Mouse (Mus musculus) ES-E14 (cell line): ENCODE measurements around the gene Rpl11. TPM values are rescaled to one million over a fixed set of nuclear protein-coding genes. Genes with fewer than 3 reads are reported as not detected.

Experiments used
- DNase-seq: peaks from one replicate; pipeline ENCODE4 v3.0.0-alpha.2; 2013; ENCODE audit warnings: low read depth, low spot score
- H3K27ac ChIP-seq: 2 replicates; pipeline ENCODE4 v1.5.1; 2012; ENCODE audit warnings: low read depth, mild to moderate bottlenecking, low read length, moderate library complexity, mixed read lengths; ENCODE audit not compliant: poor library complexity, insufficient read depth, severe bottlenecking
- H3K36me3 ChIP-seq: 2 replicates; pipeline ENCODE4 v1.6.1; 2012; ENCODE audit warnings: mild to moderate bottlenecking, low read length, moderate library complexity, mixed read lengths; ENCODE audit not compliant: control insufficient read depth, poor library complexity, insufficient read depth, severe bottlenecking
- H3K4me1 ChIP-seq, 2 experiments: fragments of 150-350 bp in 1 of 2; sonication (generic) in 1 of 2; 2 replicates each; pipeline ENCODE4 v1.6.1; 2012; ENCODE audit warnings: low read length in 2 of 2, mild to moderate bottlenecking in 1 of 2, mixed read lengths in 1 of 2; ENCODE audit not compliant: control insufficient read depth in 2 of 2, insufficient read depth in 2 of 2, poor library complexity in 1 of 2
- H3K4me3 ChIP-seq, 2 experiments: fragments of 150-350 bp in 1 of 2; sonication (generic) in 1 of 2; 2 replicates each; pipeline ENCODE4 v1.5.1; 2012; ENCODE audit warnings: low read length in 2 of 2, low read depth in 1 of 2, mild to moderate bottlenecking in 1 of 2, mixed read lengths in 1 of 2; ENCODE audit not compliant: insufficient read depth in 1 of 2, poor library complexity in 1 of 2, severe bottlenecking in 1 of 2
- H3K9ac ChIP-seq: 2 replicates; pipeline ENCODE4 v1.6.1; 2012; ENCODE audit warnings: low read depth, mild to moderate bottlenecking, low read length, mixed read lengths; ENCODE audit not compliant: poor library complexity, insufficient read depth, severe bottlenecking
- H3K9me3 ChIP-seq: fragments of 150-350 bp; sonication (generic); 2 replicates; pipeline ENCODE4 v1.6.1; 2012; ENCODE audit warnings: low read depth, mild to moderate bottlenecking, low read length; ENCODE audit not compliant: control insufficient read depth, insufficient read depth
- CHD2 ChIP-seq: IDR thresholded peaks from 2 replicates; pipeline ENCODE4 v1.6.1; 2014; ENCODE audit warnings: mild to moderate bottlenecking, low read depth, low read length, inconsistent platforms
- HCFC1 ChIP-seq: IDR thresholded peaks from 2 replicates; pipeline ENCODE4 v1.6.1; 2012; ENCODE audit warnings: low read length, inconsistent platforms, borderline replicate concordance; ENCODE audit not compliant: insufficient read depth
- MAFK ChIP-seq: IDR thresholded peaks from 2 replicates; pipeline ENCODE4 v1.6.1; 2014; ENCODE audit warnings: mild to moderate bottlenecking, low read depth, low read length, inconsistent platforms; ENCODE audit not compliant: insufficient read depth
- ZC3H11A ChIP-seq: IDR thresholded peaks from 2 replicates; pipeline ENCODE4 v1.6.1; 2012; ENCODE audit warnings: low read depth, mild to moderate bottlenecking, inconsistent platforms, low read length, borderline replicate concordance
- ZNF384 ChIP-seq: IDR thresholded peaks from 2 replicates; pipeline ENCODE4 v1.6.1; 2012; ENCODE audit warnings: low read depth, low read length, inconsistent platforms
- in situ Hi-C, 2 experiments: fragments of 600-800 bp; cut with MboI; formaldehyde crosslinking; loops; one replicate each; pipeline ENCODE4 v1.15.1; 2025; ENCODE audit warnings: low sequenced_read_pairs in 2 of 2, inconsistent platforms in 1 of 2; ENCODE audit not compliant: unreplicated experiment in 2 of 2
- total RNA-seq: library from RNA; depleted of rRNA; stranded (reverse); fragments of 300-350 nt; gene quantifications from 2 replicates; pipeline ENCODE4 v1.2.3, GENCODE M21; 2012

The Rpl11 gene
- total RNA-seq, 1 experiment, result 1,442 TPM

GRCm38 (mm10) chr4:135995118-135995517 lies 58.1 kb downstream of the Rpl11 start:
- no peaks in the 10 kb centered on the region for H3K36me3 ChIP-seq
- no peaks in the 10 kb centered on the region for H3K4me1 ChIP-seq
- no peak for DNase-seq
- no peak overlapping the region for H3K27ac ChIP-seq
- TF ChIP-seq HCFC1, result no peak
- no peak for TF ChIP-seq CHD2
- TF ChIP-seq ZC3H11A, result no peak
- TF ChIP-seq ZNF384, result no peak
- TF ChIP-seq MAFK, result no peak
- H3K9me3 ChIP-seq, result no peaks in the 10 kb centered on the region
- in situ Hi-C loops, result no loop called here
- no peak overlapping the region for H3K9ac ChIP-seq
- no peak overlapping the region for H3K4me3 ChIP-seq

- H3K27ac ChIP-seq, result no peak overlapping the region
- H3K9me3 ChIP-seq, result no peaks in the 10 kb centered on the region
- no peak for DNase-seq
- in situ Hi-C loops, result no loop called here
- H3K9ac ChIP-seq, result no peak overlapping the region
- TF ChIP-seq ZC3H11A (no peak), CHD2 (no peak), MAFK (no peak), HCFC1 (no peak), ZNF384 (no peak)
- H3K36me3 ChIP-seq, result no peaks in the 10 kb centered on the region
- no peak overlapping the region for H3K4me3 ChIP-seq
- H3K4me1 ChIP-seq, result no peaks in the 10 kb centered on the region
Measured at GRCm38 (mm10) chr4:135993941-135994340, 59.3 kb downstream of the Rpl11 start.

- H3K9me3 ChIP-seq, result no peaks in the 10 kb centered on the region
- in situ Hi-C loops, result no loop called here
- peak overlapping the region; percentile 90; the same call in 1 of the 2 replicates for H3K9ac ChIP-seq
- H3K36me3 ChIP-seq, result peaks cover 15% of the 10 kb centered on the region
- no peak for DNase-seq
- no peak for TF ChIP-seq CHD2
- no peak for TF ChIP-seq HCFC1
- no peak for TF ChIP-seq ZC3H11A
- no peak for TF ChIP-seq ZNF384
- no peak for TF ChIP-seq MAFK
- peak overlapping the region; percentile 89 to 94; a peak in 3 of 4 replicates for H3K4me3 ChIP-seq
- H3K4me1 ChIP-seq, result peaks cover 0 to 4% of the 10 kb centered on the region in 2 experiments; a peak in 1 of 4 replicates
- H3K27ac ChIP-seq, result no peak overlapping the region
Measured at GRCm38 (mm10) chr4:135987714-135988113, 65.5 kb downstream of the Rpl11 start.

GRCm38 (mm10) chr4:135986943-135987710 lies 66.1 kb downstream of the Rpl11 start, which contains the start of gene Pithd1:
Gene Pithd1, minus strand, starts transcription at chr4:135987264.
- H3K4me3 ChIP-seq, result peak within 1 kb of the TSS; percentile 89 to 94
- TF ChIP-seq HCFC1, result no peak
- no peak for TF ChIP-seq MAFK
- no peak for TF ChIP-seq ZNF384
- TF ChIP-seq ZC3H11A, result no peak
- TF ChIP-seq CHD2, result no peak
- no peaks in the 10 kb centered on the region for H3K9me3 ChIP-seq
- peak within 1 kb of the TSS; percentile 94 for H3K9ac ChIP-seq
- peaks cover 0 to 4% of the 10 kb centered on the region in 2 experiments; a peak in 1 of 4 replicates for H3K4me1 ChIP-seq
- peak; percentile 72 for DNase-seq
- peaks cover 15% of the 10 kb centered on the region for H3K36me3 ChIP-seq
- in situ Hi-C loops, result no loop called here
- peak within 1 kb of the TSS; percentile 38; the same call in 1 of the 2 replicates for H3K27ac ChIP-seq
